Mouse (Mus musculus) testis, adult 2 months (tissue): ENCODE data around the gene Lpgat1.

Source experiments
- CTCF ChIP-seq: fragments of 200-500 bp; IDR thresholded peaks from 2 replicates; pipeline ENCODE4 v1.5.1; 2012; ENCODE audit warnings: low read depth, mild to moderate bottlenecking, inconsistent platforms, low read length, moderate library complexity; ENCODE audit not compliant: control insufficient read depth, insufficient read depth, insufficient replicate concordance
- POLR2A ChIP-seq: fragments of 200-500 bp; IDR thresholded peaks from 2 replicates; pipeline ENCODE4 v1.6.1; 2012; ENCODE audit warnings: low read depth, mild to moderate bottlenecking, inconsistent platforms, low read length, moderate library complexity; ENCODE audit not compliant: control insufficient read depth

GRCm38 (mm10) chr1:191715150-191715549 lies 2.5 kb upstream of the Lpgat1 start:
- TF ChIP-seq CTCF (no peak), POLR2A (no peak)
